In genomic region chr8:55472386-55472785, GRCm38 (mm10) we compare ENCODE assay signal across 21 mouse cellular contexts.
DNase-seq lines count a peak whose midpoint lies in the region; ATAC-seq and TF ChIP-seq lines count a peak whose summit lies in the region.
"Had no signal": no experiment of that assay in that cellular context is flagged by ENCODE, and none has a peak within 500 bp of the region (broad histone marks: within the 10 kb centered on the region; RNA-seq: fewer than 3 reads in every experiment).

No protein-coding gene starts in this region.

- no peak overlapping the region for H3K27ac ChIP-seq in kidney, adult 2 months (ENCODE audit: insufficient read depth, low read depth, low read length)
- H3K27ac ChIP-seq in kidney, embryonic 15.5 days = no peak overlapping the region
- no peak overlapping the region for H3K27ac ChIP-seq in kidney, embryonic 16.5 days (ENCODE audit: low read length)

- H3K4me1 ChIP-seq in kidney, adult 2 months (ENCODE audit: control insufficient read depth, insufficient read depth, low read length) = no peaks in the 10 kb centered on the region
- H3K4me1 ChIP-seq in kidney, embryonic 15.5 days = no peaks in the 10 kb centered on the region
- H3K4me1 ChIP-seq in kidney, embryonic 16.5 days (ENCODE audit: insufficient read depth, low read length) = no peaks in the 10 kb centered on the region

- TF ChIP-seq CTCF in kidney, adult 2 months (conservative IDR thresholded peaks at IDR 0.05; ENCODE audit: insufficient read depth, insufficient read length, low read depth, low read length) = no peak

- H3K4me3 ChIP-seq in kidney, adult 2 months (ENCODE audit: insufficient read depth, low read depth, low read length) = no peak overlapping the region
- H3K4me3 ChIP-seq in kidney, embryonic 15.5 days (replicated peaks) = no peak overlapping the region
- no peak overlapping the region for H3K4me3 ChIP-seq in kidney, embryonic 16.5 days (ENCODE audit: low read length)

- ATAC-seq in kidney, embryonic 15.5 days (replicated peaks; ENCODE audit: low FRiP score) = no peak
- ATAC-seq in kidney, embryonic 16.5 days (ENCODE audit: low FRiP score, low TSS enrichment) = no peak
- ATAC-seq: activated CD4-positive, CD25-positive, alpha-beta regulatory T cell, adult 4 months; CD4-positive, CD25-positive, alpha-beta regulatory T cell, adult 4 months; Patski had no signal

- H3K36me3 ChIP-seq in kidney, adult 2 months (ENCODE audit: control insufficient read depth, insufficient read depth, low read length) = no peaks in the 10 kb centered on the region
- no peaks in the 10 kb centered on the region for H3K36me3 ChIP-seq in kidney, embryonic 15.5 days
- H3K36me3 ChIP-seq in kidney, embryonic 16.5 days (ENCODE audit: insufficient read depth, low read length) = no peaks in the 10 kb centered on the region
- H3K36me3 ChIP-seq: G1E had no signal

- DNase-seq in heart, adult 8-10 months (ENCODE audit: low spot score) = peak; percentile 0
- no peak for DNase-seq in heart, postnatal 25 days (ENCODE audit: low spot score)
- DNase-seq in kidney, adult 2 months = peak; percentile 67
- peak; percentile 74 for DNase-seq in kidney, adult 9 months
- DNase-seq: adrenal gland, adult 2 months; adrenal gland, adult 8-10 months; adrenal gland, postnatal 10 days; adrenal gland, postnatal 14 days; adrenal gland, postnatal 25 days; adrenal gland, postnatal 36 days; B cell, adult 2 months; cerebellum, adult 11 months; cerebellum, adult 11-12 months; cerebellum, adult 18-20 months had no signal

- no peak for TF ChIP-seq POLR2A in kidney, adult 2 months (IDR thresholded peaks at IDR 0.05; ENCODE audit: low read depth, low read length)

- intact Hi-C loops in heart, postnatal 25 days (cut with DNase I) = no loop called here

- no peak overlapping the region for H3K4me2 ChIP-seq in kidney, embryonic 15.5 days
- H3K4me2 ChIP-seq in kidney, embryonic 16.5 days (replicated peaks; ENCODE audit: low read depth, low read length) = no peak overlapping the region

- no peaks in the 10 kb centered on the region for H3K27me3 ChIP-seq in kidney, adult 2 months (replicated peaks; ENCODE audit: control insufficient read depth, insufficient read depth, low read length)
- no peaks in the 10 kb centered on the region for H3K27me3 ChIP-seq in kidney, embryonic 15.5 days
- H3K27me3 ChIP-seq in kidney, embryonic 16.5 days (ENCODE audit: insufficient read depth, low read length) = no peaks in the 10 kb centered on the region
- H3K27me3 ChIP-seq: CH12.LX, Patski had no signal

- H3K9me3 ChIP-seq in kidney, embryonic 15.5 days (replicated peaks) = no peaks in the 10 kb centered on the region
- H3K9me3 ChIP-seq in kidney, embryonic 16.5 days (ENCODE audit: low read length) = no peaks in the 10 kb centered on the region
- H3K9me3 ChIP-seq: G1E had no signal

- WGBS in kidney, adult 2 months = 61% methylated on average over 1 of the region's 1 CpGs
- WGBS in kidney, embryonic 15.5 days = 87% methylated on average over 1 of the region's 1 CpGs
- WGBS in kidney, embryonic 16.5 days = 71% methylated on average over 1 of the region's 1 CpGs

- no peak overlapping the region for H3K9ac ChIP-seq in kidney, embryonic 15.5 days
- H3K9ac ChIP-seq in kidney, embryonic 16.5 days (replicated peaks; ENCODE audit: low read length) = no peak overlapping the region
